Mouse (Mus musculus) CD4-positive, CD25-positive, alpha-beta regulatory T cell (primary cell): ENCODE results near the gene Fzd2. TPM values are rescaled to one million over a fixed set of nuclear protein-coding genes. Genes with fewer than 3 reads are reported as not detected.

Experiments
- polyA plus RNA-seq: library from polyadenylated mRNA; unstranded; fragments of 100-300 nt; shearing (Covaris generic); gene quantifications from one replicate; pipeline ENCODE4 v1.2.1, GENCODE M21; 2017

Fzd2 gene
- not detected for polyA plus RNA-seq

DNA sequence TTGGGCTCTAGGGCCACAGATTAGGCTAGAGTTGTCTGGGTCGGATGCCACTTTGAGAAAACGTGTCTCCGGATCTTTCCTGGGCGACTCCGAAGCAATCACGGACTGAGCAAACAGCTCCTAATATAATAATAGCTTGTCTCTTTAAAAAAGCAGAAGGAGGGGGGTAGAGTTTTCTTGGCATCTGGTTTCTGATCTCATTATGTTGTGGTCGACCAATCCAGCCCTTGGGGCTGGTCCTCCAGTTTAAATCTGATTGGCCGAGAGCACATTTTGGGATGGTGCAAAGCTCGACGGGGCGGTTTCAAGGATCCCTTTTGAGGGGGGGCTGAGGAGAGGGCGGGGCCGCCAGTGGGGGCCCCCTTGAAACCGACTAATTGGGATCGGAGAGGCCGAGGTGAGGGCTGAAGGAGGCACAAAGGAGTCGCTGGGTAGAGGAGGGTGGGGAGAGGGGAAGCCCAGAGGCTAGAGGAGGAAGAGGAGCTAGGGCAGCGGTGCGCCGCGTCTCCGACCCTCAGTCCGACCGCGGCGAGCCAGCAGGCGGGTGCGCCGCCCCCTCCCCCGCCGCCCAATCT lies at the start of gene Fzd2:
Fzd2 (plus strand) TSS at position 387 of the 575 bp plus-strand sequence.

DNA sequence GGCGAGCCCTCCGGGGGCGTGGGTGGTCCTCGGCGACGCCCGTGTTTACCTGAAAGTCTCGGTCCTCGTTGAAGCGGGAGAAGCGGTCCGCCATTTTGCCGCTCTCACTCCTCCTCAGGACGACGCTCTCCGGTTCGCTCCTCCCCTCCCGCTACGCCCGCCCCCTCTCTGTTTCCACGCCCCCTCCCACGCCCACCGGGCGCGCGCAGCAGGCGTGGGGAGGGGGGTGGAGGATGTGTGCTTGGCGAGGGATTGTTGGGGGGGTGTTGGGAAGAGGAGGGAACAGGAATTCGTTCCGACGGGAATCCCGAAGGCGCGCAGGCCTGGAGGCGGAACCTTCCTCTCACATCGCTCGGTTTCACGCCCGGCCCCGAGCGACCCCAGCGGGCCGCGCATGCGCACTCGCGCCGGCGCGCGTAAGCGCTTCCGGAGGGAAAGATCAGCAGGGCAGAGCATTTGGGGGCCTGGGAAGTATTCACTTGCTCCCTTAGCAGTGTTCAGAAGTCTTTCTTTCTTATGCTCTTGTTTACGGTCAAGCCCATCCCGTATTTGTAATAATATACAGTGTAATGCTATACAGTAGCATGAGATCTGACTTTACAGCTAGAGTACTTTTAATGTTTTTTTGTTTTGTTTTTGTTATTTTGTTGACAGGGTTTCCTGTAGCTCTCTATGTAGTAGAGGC lies 48.0 kb upstream of the Fzd2 start, which contains the start of gene Gpatch8:
Gpatch8 (minus strand) TSS at position 362 of the 685 bp plus-strand sequence.

DNA sequence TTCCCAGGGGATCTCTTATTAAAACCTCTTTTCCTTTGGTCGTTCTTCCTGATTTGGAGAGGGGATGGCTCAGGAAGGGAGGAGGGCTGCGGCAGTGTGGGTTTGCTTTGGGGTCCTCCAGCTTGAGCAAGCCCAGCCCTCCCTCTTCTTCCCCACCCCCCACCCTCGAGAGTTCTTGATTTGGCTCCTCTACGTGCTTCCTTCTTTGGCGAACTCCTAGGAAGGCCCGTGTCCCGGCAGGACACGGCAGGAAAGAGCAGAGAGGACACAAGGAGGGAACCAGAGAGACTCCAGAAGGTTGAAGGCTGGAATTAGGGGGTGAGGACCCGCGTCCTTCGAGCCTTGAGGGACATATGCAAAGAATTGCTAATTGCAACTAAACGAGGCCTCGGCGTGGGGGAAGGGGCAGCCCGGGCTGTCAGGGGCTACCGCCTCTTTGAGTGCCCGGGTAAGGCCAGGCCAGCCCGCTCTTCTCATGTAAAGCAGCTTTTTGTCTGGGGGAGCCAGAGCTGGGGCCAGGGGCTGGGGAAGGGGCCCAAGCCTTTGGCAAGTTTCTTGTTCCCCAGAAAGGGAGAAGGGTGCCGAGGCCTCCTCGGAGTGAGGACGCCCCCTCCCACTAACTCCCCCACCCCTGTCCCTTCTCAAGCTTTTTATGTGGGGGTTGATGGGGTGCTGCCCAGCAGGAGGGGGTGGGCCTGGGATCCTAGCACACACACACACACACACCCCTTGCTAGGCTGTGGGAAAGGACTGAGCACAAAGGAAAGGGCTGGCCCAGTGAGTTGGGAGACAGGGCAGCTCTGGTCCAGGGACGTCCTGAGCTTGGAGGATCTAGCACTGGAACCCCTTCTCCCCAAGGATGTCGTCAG lies 24.8 kb upstream of the Fzd2 start, which contains the start of gene Gm11627:
Gm11627 (minus strand) TSS at position 297 of the 869 bp plus-strand sequence.

Other genes with a start within 250 kb of the Fzd2 start
- gene Slc4a1, start 238.2 kb upstream of the Fzd2 start, polyA plus RNA-seq: 0.13 TPM
- 28.6 TPM for gene Rundc3a, start 211.0 kb upstream of the Fzd2 start, polyA plus RNA-seq
- gene Slc25a39, start 196.4 kb upstream of the Fzd2 start, polyA plus RNA-seq: 84.5 TPM
- 35.7 TPM for gene Grn, start 174.1 kb upstream of the Fzd2 start, polyA plus RNA-seq
- gene Fam171a2, start 156.7 kb upstream of the Fzd2 start, polyA plus RNA-seq: not detected
- 1.3 TPM for gene Itga2b, start 134.3 kb upstream of the Fzd2 start, polyA plus RNA-seq
- 66.8 TPM for gene Gpatch8, start 48.0 kb upstream of the Fzd2 start, polyA plus RNA-seq
- gene Gm11627, start 24.9 kb upstream of the Fzd2 start, polyA plus RNA-seq: not detected
- gene Meioc, start 59.3 kb downstream of the Fzd2 start, polyA plus RNA-seq: not detected
- 32.9 TPM for gene Ccdc43, start 93.4 kb downstream of the Fzd2 start, polyA plus RNA-seq
- 0.17 TPM for gene Adam11, start 157.0 kb downstream of the Fzd2 start, polyA plus RNA-seq
- not detected for gene Gjc1, start 215.3 kb downstream of the Fzd2 start, polyA plus RNA-seq
- gene Higd1b, start 231.5 kb downstream of the Fzd2 start, polyA plus RNA-seq: not detected